Mouse (Mus musculus) regulatory T cell (primary cell): ENCODE measurements around the gene Myrf.

ENCODE experiments used
- in situ Hi-C: fragments of 300-600 bp; cut with MboI, MseI; formaldehyde crosslinking; loops from one replicate; pipeline ENCODE4 v1.15.1; 2025; ENCODE audit warnings: high pct_unique_total_duplicates

Gene Myrf

GRCm38 (mm10) chr19:10240654-10241305, at the start of gene Myrf:
Myrf (minus strand) TSS chr19:10240748.
- in situ Hi-C loops: no loop called here

GRCm38 (mm10) chr19:10289609-10290150, 49.1 kb upstream of the Myrf start:
- in situ Hi-C loops: no loop called here

GRCm38 (mm10) chr19:10288125-10289040, 47.8 kb upstream of the Myrf start:
- in situ Hi-C loops: no loop called here

- in situ Hi-C loops: no loop called here
Measured at GRCm38 (mm10) chr19:10286458-10286872, 45.9 kb upstream of the Myrf start.

- in situ Hi-C loops: no loop called here
Measured at GRCm38 (mm10) chr19:10280771-10281540, 40.4 kb upstream of the Myrf start.

- in situ Hi-C loops: no loop called here
Measured at GRCm38 (mm10) chr19:10279668-10280067, 39.1 kb upstream of the Myrf start.

- in situ Hi-C loops: no loop called here
Measured at GRCm38 (mm10) chr19:10278669-10279324, 38.2 kb upstream of the Myrf start.

- in situ Hi-C loops: no loop called here
Measured at GRCm38 (mm10) chr19:10277759-10278158, 37.2 kb upstream of the Myrf start.

- in situ Hi-C loops: no loop called here
Measured at GRCm38 (mm10) chr19:10277331-10277730, 36.8 kb upstream of the Myrf start.

GRCm38 (mm10) chr19:10276483-10277144, 36.1 kb upstream of the Myrf start:
- in situ Hi-C loops: no loop called here

- in situ Hi-C loops: no loop called here
Measured at GRCm38 (mm10) chr19:10274056-10274455, 33.5 kb upstream of the Myrf start.

GRCm38 (mm10) chr19:10272746-10273145, 32.2 kb upstream of the Myrf start:
- in situ Hi-C loops: no loop called here

- in situ Hi-C loops: no loop called here
Measured at GRCm38 (mm10) chr19:10271592-10271991, 31.0 kb upstream of the Myrf start.

- in situ Hi-C loops: no loop called here
Measured at GRCm38 (mm10) chr19:10270356-10270755, 29.8 kb upstream of the Myrf start.

GRCm38 (mm10) chr19:10268851-10269250, 28.3 kb upstream of the Myrf start:
- in situ Hi-C loops: no loop called here

- in situ Hi-C loops: no loop called here
Measured at GRCm38 (mm10) chr19:10267953-10268352, 27.4 kb upstream of the Myrf start.

GRCm38 (mm10) chr19:10267057-10267456, 26.5 kb upstream of the Myrf start:
- in situ Hi-C loops: no loop called here

- in situ Hi-C loops: no loop called here
Measured at GRCm38 (mm10) chr19:10266196-10266850, 25.8 kb upstream of the Myrf start.

- in situ Hi-C loops: no loop called here
Measured at GRCm38 (mm10) chr19:10261369-10261768, 20.8 kb upstream of the Myrf start.
